Mouse (Mus musculus) layer of hippocampus, adult 2 months (tissue): ENCODE data around the gene Bpi. TPM values are rescaled to one million over a fixed set of nuclear protein-coding genes. Genes with fewer than 3 reads are reported as not detected.
A peak's percentile ranks its signal among the peaks of the same experiment; 100 is the strongest.

ENCODE experiments used
- DNase-seq, 2 experiments: peaks; one replicate each; pipeline ENCODE4 v3.0.0; 2022; ENCODE audit warnings: low spot score in 2 of 2
- H3K27ac ChIP-seq: fragments of 200-600 bp; 2 replicates; pipeline ENCODE4 v1.8.1; 2022
- H3K4me3 ChIP-seq: fragments of 200-600 bp; 2 replicates; pipeline ENCODE4 v1.8.1; 2022; ENCODE audit warnings: mild to moderate bottlenecking
- CTCF ChIP-seq: fragments of 200-600 bp; conservative IDR thresholded peaks from 2 replicates; pipeline ENCODE4 v1.8.1; 2022; ENCODE audit warnings: antibody characterized with exemption, mild to moderate bottlenecking, moderate library complexity
- microRNA-seq, 2 experiments: library from miRNA; unstranded; fragments of <30 nt; microRNA quantifications; one replicate each; pipeline ENCODE4 v1.2.0; 2021
- total RNA-seq, 2 experiments: library from RNA; stranded (reverse); gene quantifications; 2 replicates each; pipeline ENCODE4 v1.2.3; 2021

Gene Bpi
- total RNA-seq, 2 experiments from 2014 or later, result not detected

DNA sequence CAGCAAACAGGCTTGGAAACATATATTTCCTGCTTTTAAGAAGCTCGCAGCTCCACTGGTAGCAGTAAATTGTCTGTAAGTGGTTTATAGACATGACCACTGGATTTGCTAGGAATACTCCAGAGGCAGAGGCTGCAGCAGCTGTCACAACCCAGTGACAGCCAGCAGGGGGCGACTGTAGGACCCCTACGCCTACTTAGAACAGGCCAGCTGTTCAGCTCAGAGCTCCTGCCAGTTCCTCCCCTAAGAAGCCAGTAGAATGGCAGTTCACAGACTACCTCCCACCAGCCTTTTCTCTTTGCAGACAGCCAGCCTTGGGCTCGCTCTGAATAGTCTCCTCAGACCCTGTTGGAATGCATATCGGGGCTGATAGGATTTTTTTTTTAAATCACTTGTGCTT is 59.1 kb downstream of the Bpi start:
- peak; percentile 65 to 76 for DNase-seq
- Histone ChIP-seq H3K4me3 (no peak overlapping the region), H3K27ac (peak overlapping the region; percentile 59; the same call in 1 of the 2 replicates)
- peak; percentile 85 for TF ChIP-seq CTCF

DNA sequence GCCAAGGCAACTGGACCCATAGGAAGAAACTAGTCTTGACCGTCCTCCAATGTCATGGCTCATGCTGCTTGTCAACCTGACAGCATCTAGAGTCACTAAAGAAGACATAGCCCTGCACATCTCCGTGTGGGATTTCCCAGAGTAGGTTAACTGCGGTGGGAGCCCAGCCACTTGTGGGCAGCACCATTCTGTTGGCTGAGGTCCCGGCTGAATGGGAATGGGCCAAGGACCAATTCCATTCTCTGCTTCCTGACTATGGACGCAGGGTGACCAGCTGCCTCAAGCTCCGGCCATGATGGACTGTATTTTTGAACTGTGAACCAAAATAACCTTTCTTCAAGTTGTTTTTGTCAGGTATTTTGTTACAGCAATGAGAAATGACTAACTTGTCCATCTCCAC is 63.7 kb downstream of the Bpi start:
- H3K4me3 ChIP-seq, result no peak overlapping the region
- no peak for DNase-seq
- H3K27ac ChIP-seq, result no peak overlapping the region
- TF ChIP-seq CTCF, result no peak

DNA sequence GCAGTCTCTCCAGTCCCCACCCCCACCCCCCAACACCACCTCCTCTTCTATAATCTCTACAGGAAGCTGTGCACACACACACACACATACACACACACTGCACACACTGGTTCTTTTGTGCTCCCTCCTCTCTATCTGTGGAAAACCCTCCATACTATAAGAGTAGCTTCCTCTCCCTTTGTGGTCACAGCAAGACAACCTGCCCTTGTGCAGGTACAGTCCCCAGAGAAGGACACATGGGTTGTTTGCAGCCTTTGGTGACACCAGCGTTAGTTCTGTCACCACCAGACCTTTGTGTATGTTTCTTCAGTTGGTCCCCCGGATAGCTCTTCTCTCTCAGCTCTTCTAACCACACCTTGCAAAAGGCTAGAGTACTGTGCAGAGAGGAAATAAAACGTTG is 65.0 kb downstream of the Bpi start:
- TF ChIP-seq CTCF, result no peak
- no peak for DNase-seq
- no peak overlapping the region for H3K27ac ChIP-seq
- H3K4me3 ChIP-seq, result no peak overlapping the region

DNA sequence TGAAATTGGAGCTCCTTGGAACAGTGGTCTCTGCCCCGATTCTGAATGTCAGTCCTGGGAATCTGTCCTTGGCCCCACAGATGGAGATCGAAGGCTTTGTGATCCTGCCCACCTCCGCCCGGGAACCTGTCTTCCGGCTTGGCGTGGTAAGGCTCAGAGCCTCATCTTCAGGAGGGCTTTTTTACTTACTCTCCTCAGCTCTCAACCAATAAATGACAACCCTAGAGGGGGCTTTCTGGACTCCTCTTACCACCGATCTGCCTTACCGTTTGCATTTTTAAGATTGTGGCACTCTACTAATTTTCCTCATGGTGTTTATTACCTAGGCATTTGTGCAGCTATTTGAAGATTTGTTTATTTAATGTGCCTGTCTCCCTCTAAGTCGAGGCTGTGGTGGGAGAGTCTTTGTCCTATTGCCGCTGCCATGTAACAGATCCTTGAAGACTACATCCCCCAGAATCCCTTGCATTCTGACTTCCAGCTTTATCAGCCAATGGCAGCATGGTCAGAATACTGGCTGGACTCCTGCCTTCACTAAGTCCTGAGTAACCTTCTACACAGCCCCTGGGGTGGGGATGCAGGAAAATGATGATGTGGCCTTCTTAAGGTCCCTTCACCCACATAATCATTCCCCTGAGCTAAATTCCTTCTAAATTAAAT is 66.8 kb downstream of the Bpi start:
- H3K4me3 ChIP-seq, result no peak overlapping the region
- H3K27ac ChIP-seq, result no peak overlapping the region
- TF ChIP-seq CTCF, result no peak
- peak in 1 of 2 experiments; percentile 25 for DNase-seq

DNA sequence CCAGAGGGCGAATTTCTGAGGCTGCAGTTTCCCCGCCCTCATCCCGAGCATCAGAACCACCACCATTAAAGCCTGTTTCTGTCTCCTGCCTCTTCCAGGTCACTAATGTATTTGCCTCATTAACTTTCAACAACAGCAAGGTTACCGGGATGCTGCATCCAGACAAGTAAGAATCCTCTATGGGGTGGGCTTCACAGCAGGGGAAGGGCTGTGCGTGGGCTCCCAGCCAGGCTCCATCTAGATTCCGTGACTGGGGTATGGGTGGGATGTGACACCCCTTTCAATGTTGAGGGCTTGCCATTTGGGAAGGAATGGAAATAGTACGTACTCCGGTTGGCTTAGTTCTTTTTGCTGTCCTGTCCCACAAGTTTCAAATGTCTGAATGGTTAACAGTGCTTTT is 67.7 kb downstream of the Bpi start:
- no peak for TF ChIP-seq CTCF
- no peak for DNase-seq
- H3K27ac ChIP-seq, result no peak overlapping the region
- H3K4me3 ChIP-seq, result no peak overlapping the region

Small RNAs within 50 kb of the gene (microRNA-seq; reads per million reads assigned to microRNA genes)
- gene Mir7685, result 0 reads per million in 2 experiments

Other genes with a start within 250 kb of the Bpi start
- 10 to 100 TPM; 21.1 to 23.6 TPM for gene Tti1, start 229.7 kb upstream of the Bpi start, total RNA-seq
- gene Rprd1b, start 229.6 kb upstream of the Bpi start, total RNA-seq, result 10 to 100 TPM; 48.9 to 57.2 TPM
- 10 to 100 TPM in 1 of 2 experiments, 1 to 10 TPM in 1; 9.8 to 14.0 TPM for gene Tgm2, start 111.7 kb upstream of the Bpi start, total RNA-seq
- gene D630003M21Rik, start 28.9 kb upstream of the Bpi start, total RNA-seq, result 1 to 10 TPM; 4.1 to 4.4 TPM
- 1 to 10 TPM; 1.4 to 1.8 TPM for gene Lbp, start 48.4 kb downstream of the Bpi start, total RNA-seq
- 100 to 1,000 TPM; 566 to 626 TPM for gene Snhg11, start 117.5 kb downstream of the Bpi start, total RNA-seq
- gene Ralgapb, start 151.8 kb downstream of the Bpi start, total RNA-seq, result 10 to 100 TPM; 95.2 to 95.8 TPM
- gene Adig, start 244.5 kb downstream of the Bpi start, total RNA-seq, result not detected